In the genomic region with DNA sequence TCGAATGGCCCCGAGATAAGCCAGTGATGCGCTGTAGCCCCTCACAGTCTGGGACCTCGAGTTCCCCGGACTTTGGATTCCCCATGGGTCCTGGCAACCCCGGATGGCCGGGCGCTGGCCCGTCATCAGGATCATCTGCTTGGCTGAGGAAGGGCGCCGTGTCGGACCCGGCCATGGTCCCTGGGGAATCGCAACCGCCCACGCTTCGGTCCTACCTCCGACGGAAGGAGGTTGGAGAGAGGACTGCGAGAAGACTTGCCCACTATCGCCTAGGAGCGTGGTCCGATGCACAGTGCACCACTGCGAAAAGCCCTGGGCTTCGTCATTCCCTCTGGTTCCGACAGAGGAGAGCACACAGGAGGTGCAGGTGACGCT, we compare ENCODE assay signal across 8 mouse cellular contexts. TPM values are rescaled to one million over a fixed set of nuclear protein-coding genes. Genes with fewer than 3 reads are reported as not detected.
DNase-seq lines count a peak whose midpoint lies in the region; ATAC-seq lines count a peak whose summit lies in the region.

No protein-coding gene starts in this region.

- H3K4me3 ChIP-seq in heart, embryonic 10.5 days = peak overlapping the region; percentile 88
- peak overlapping the region; percentile 85 for H3K4me3 ChIP-seq in embryonic facial prominence, embryonic 14.5 days (ENCODE audit: low read depth, low read length)
- H3K4me3 ChIP-seq in intestine, embryonic 14.5 days (ENCODE audit: low read depth, low read length) = peak overlapping the region; percentile 97
- H3K4me3 ChIP-seq in midbrain, embryonic 12.5 days = peak overlapping the region; percentile 78

- WGBS in heart, embryonic 10.5 days = 1% methylated on average over 27 of the region's 27 CpGs
- WGBS in embryonic facial prominence, embryonic 14.5 days = under 1% methylated on average over 24 of the region's 27 CpGs
- 2% methylated on average over 27 of the region's 27 CpGs for WGBS in intestine, embryonic 14.5 days
- WGBS in midbrain, embryonic 12.5 days = 1% methylated on average over 27 of the region's 27 CpGs

- no peaks in the 10 kb centered on the region for H3K27me3 ChIP-seq in heart, embryonic 10.5 days (ENCODE audit: insufficient read depth, poor library complexity, severe bottlenecking)
- H3K27me3 ChIP-seq in embryonic facial prominence, embryonic 14.5 days (replicated peaks; ENCODE audit: control insufficient read depth, insufficient read depth, low read length) = no peaks in the 10 kb centered on the region
- H3K27me3 ChIP-seq in intestine, embryonic 14.5 days (replicated peaks; ENCODE audit: control insufficient read depth, insufficient read depth, low read length) = no peaks in the 10 kb centered on the region
- H3K27me3 ChIP-seq in midbrain, embryonic 12.5 days = no peaks in the 10 kb centered on the region

- ATAC-seq in CD4-positive, CD25-positive, alpha-beta regulatory T cell, adult 4 months = peak; percentile 4
- peak; percentile 54; the same call in 1 of the 2 replicates for ATAC-seq in embryonic facial prominence, embryonic 14.5 days (ENCODE audit: low read depth)
- peak; percentile 76 for ATAC-seq in intestine, embryonic 14.5 days (replicated peaks; ENCODE audit: low FRiP score, low TSS enrichment, low read depth)
- peak; percentile 71 for ATAC-seq in midbrain, embryonic 12.5 days (ENCODE audit: low FRiP score, low read depth)

- peak overlapping the region; percentile 94 for H3K4me2 ChIP-seq in embryonic facial prominence, embryonic 14.5 days (ENCODE audit: low read depth, low read length)
- H3K4me2 ChIP-seq in intestine, embryonic 14.5 days (ENCODE audit: low read length) = peak overlapping the region; percentile 99
- peak overlapping the region; percentile 91 for H3K4me2 ChIP-seq in midbrain, embryonic 12.5 days (replicated peaks)

- H3K9me3 ChIP-seq in heart, embryonic 10.5 days = no peaks in the 10 kb centered on the region
- H3K9me3 ChIP-seq in embryonic facial prominence, embryonic 14.5 days (ENCODE audit: control insufficient read depth, low read length) = no peaks in the 10 kb centered on the region
- no peaks in the 10 kb centered on the region for H3K9me3 ChIP-seq in intestine, embryonic 14.5 days (ENCODE audit: control insufficient read depth, low read length)
- H3K9me3 ChIP-seq in midbrain, embryonic 12.5 days = no peaks in the 10 kb centered on the region

- peak overlapping the region; percentile 84 for H3K9ac ChIP-seq in embryonic facial prominence, embryonic 14.5 days (ENCODE audit: low read depth, low read length)
- H3K9ac ChIP-seq in intestine, embryonic 14.5 days (ENCODE audit: low read length) = peak overlapping the region; percentile 80
- peak overlapping the region; percentile 77 for H3K9ac ChIP-seq in midbrain, embryonic 12.5 days (replicated peaks)

- peaks cover 30% of the 10 kb centered on the region for H3K36me3 ChIP-seq in heart, embryonic 10.5 days
- H3K36me3 ChIP-seq in embryonic facial prominence, embryonic 14.5 days (ENCODE audit: control insufficient read depth, insufficient read depth, low read length) = peaks cover 15% of the 10 kb centered on the region
- H3K36me3 ChIP-seq in intestine, embryonic 14.5 days (ENCODE audit: control insufficient read depth, insufficient read depth, low read length) = peaks cover 26% of the 10 kb centered on the region
- H3K36me3 ChIP-seq in midbrain, embryonic 12.5 days = peaks cover 29% of the 10 kb centered on the region

- H3K4me1 ChIP-seq in heart, embryonic 10.5 days = peaks cover 19% of the 10 kb centered on the region
- peaks cover 6% of the 10 kb centered on the region; the same call in 1 of the 2 replicates for H3K4me1 ChIP-seq in embryonic facial prominence, embryonic 14.5 days (ENCODE audit: control insufficient read depth, insufficient read depth, low read length)
- peaks cover 6% of the 10 kb centered on the region for H3K4me1 ChIP-seq in intestine, embryonic 14.5 days (replicated peaks; ENCODE audit: control insufficient read depth, insufficient read depth, low read length)
- peaks cover 19% of the 10 kb centered on the region for H3K4me1 ChIP-seq in midbrain, embryonic 12.5 days

- DNase-seq in heart, embryonic 10.5 days (ENCODE audit: low spot score) = no peak
- DNase-seq in heart, adult 11 months = no peak
- no peak for DNase-seq in embryonic facial prominence, embryonic 14.5 days (ENCODE audit: low spot score)
- no peak for DNase-seq in intestine, embryonic 14.5 days (ENCODE audit: low spot score)
- no peak for DNase-seq in embryo, embryonic 10.5 days (ENCODE audit: low spot score)
- DNase-seq in embryo, embryonic 11 days = no peak

- peak overlapping the region; percentile 84 for H3K27ac ChIP-seq in heart, embryonic 10.5 days
- H3K27ac ChIP-seq in embryonic facial prominence, embryonic 14.5 days (replicated peaks; ENCODE audit: low read depth, low read length) = no peak overlapping the region; the same call in 1 of the 2 replicates
- H3K27ac ChIP-seq in intestine, embryonic 14.5 days (ENCODE audit: low read depth) = no peak overlapping the region; the same call in 1 of the 2 replicates
- no peak overlapping the region for H3K27ac ChIP-seq in midbrain, embryonic 12.5 days (replicated peaks)

RNA-seq across cellular contexts. Expression of gene Spns1, which starts 0.4 kb away (rescaled TPM):
- 58.2 and 58.9 TPM in 2 replicates for polyA plus RNA-seq in heart, embryonic 10.5 days (2016; fragmentation: Nextera tagmentation; extraction: Ambion mirVana)
- polyA plus RNA-seq in CD4-positive, CD25-positive, alpha-beta regulatory T cell, adult 4 months (2017; shearing (Covaris generic)) = 10 to 100 TPM; 42.8 to 86.8 TPM
- polyA plus RNA-seq in embryonic facial prominence, embryonic 14.5 days (2014; fragmentation: Nextera tagmentation; extraction: Ambion mirVana) = 40.4 and 43.8 TPM in 2 replicates
- polyA plus RNA-seq in intestine, embryonic 14.5 days (2014; fragmentation: Nextera tagmentation; extraction: Ambion mirVana) = 44.4 and 45.9 TPM in 2 replicates
- 64.3 and 66.9 TPM in 2 replicates for polyA plus RNA-seq in midbrain, embryonic 12.5 days (2016; fragmentation: Nextera tagmentation; extraction: Ambion mirVana)

RNA-seq across cellular contexts. Expression of gene Lat, which starts 7.5 kb away (rescaled TPM):
- 4.3 and 6.3 TPM in 2 replicates for polyA plus RNA-seq in heart, embryonic 10.5 days (2016; fragmentation: Nextera tagmentation; extraction: Ambion mirVana)
- polyA plus RNA-seq in CD4-positive, CD25-positive, alpha-beta regulatory T cell, adult 4 months (2017; shearing (Covaris generic)) = 1,000 to 10,000 TPM in 1 of 2 experiments, 100 to 1,000 TPM in 1; 947 to 1,259 TPM
- polyA plus RNA-seq in embryonic facial prominence, embryonic 14.5 days (2014; fragmentation: Nextera tagmentation; extraction: Ambion mirVana) = 2.3 TPM in 2 replicates
- polyA plus RNA-seq in intestine, embryonic 14.5 days (2014; fragmentation: Nextera tagmentation; extraction: Ambion mirVana) = 1.1 and 1.9 TPM in 2 replicates
- 1.4 and 2.6 TPM in 2 replicates for polyA plus RNA-seq in midbrain, embryonic 12.5 days (2016; fragmentation: Nextera tagmentation; extraction: Ambion mirVana)

RNA-seq across cellular contexts. Expression of gene Nfatc2ip, which starts 19.6 kb away (rescaled TPM):
- polyA plus RNA-seq in heart, embryonic 10.5 days (2016; fragmentation: Nextera tagmentation; extraction: Ambion mirVana) = 1.5 and 1.6 TPM in 2 replicates
- 1 to 10 TPM; 2.6 to 2.8 TPM for polyA plus RNA-seq in CD4-positive, CD25-positive, alpha-beta regulatory T cell, adult 4 months (2017; shearing (Covaris generic))
- 2.5 and 2.6 TPM in 2 replicates for polyA plus RNA-seq in embryonic facial prominence, embryonic 14.5 days (2014; fragmentation: Nextera tagmentation; extraction: Ambion mirVana)
- 2.3 and 2.6 TPM in 2 replicates for polyA plus RNA-seq in intestine, embryonic 14.5 days (2014; fragmentation: Nextera tagmentation; extraction: Ambion mirVana)
- 3.4 and 4.3 TPM in 2 replicates for polyA plus RNA-seq in midbrain, embryonic 12.5 days (2016; fragmentation: Nextera tagmentation; extraction: Ambion mirVana)

RNA-seq across cellular contexts. Expression of gene Cd19, which starts 37.8 kb away (rescaled TPM):
- polyA plus RNA-seq in heart, embryonic 10.5 days (2016; fragmentation: Nextera tagmentation; extraction: Ambion mirVana) = not detected in 2 replicates
- 10 to 100 TPM in 1 of 2 experiments, not detected in 1; 16.9 TPM for polyA plus RNA-seq in CD4-positive, CD25-positive, alpha-beta regulatory T cell, adult 4 months (2017; shearing (Covaris generic))
- 0.19 and 0.28 TPM in 2 replicates for polyA plus RNA-seq in embryonic facial prominence, embryonic 14.5 days (2014; fragmentation: Nextera tagmentation; extraction: Ambion mirVana)
- not detected in 2 replicates for polyA plus RNA-seq in intestine, embryonic 14.5 days (2014; fragmentation: Nextera tagmentation; extraction: Ambion mirVana)
- not detected in 2 replicates for polyA plus RNA-seq in midbrain, embryonic 12.5 days (2016; fragmentation: Nextera tagmentation; extraction: Ambion mirVana)

RNA-seq across cellular contexts. Expression of gene Rabep2, which starts 51.7 kb away (rescaled TPM):
- polyA plus RNA-seq in heart, embryonic 10.5 days (2016; fragmentation: Nextera tagmentation; extraction: Ambion mirVana) = 25.5 and 25.8 TPM in 2 replicates
- 10 to 100 TPM; 31.9 to 68.2 TPM for polyA plus RNA-seq in CD4-positive, CD25-positive, alpha-beta regulatory T cell, adult 4 months (2017; shearing (Covaris generic))
- 26.4 and 28.9 TPM in 2 replicates for polyA plus RNA-seq in embryonic facial prominence, embryonic 14.5 days (2014; fragmentation: Nextera tagmentation; extraction: Ambion mirVana)
- polyA plus RNA-seq in intestine, embryonic 14.5 days (2014; fragmentation: Nextera tagmentation; extraction: Ambion mirVana) = 24.6 and 27.6 TPM in 2 replicates
- polyA plus RNA-seq in midbrain, embryonic 12.5 days (2016; fragmentation: Nextera tagmentation; extraction: Ambion mirVana) = 25.1 and 26.0 TPM in 2 replicates

Comparison
In these comparisons a context has a peak if more than half of its experiments do, and no peak if none do; other contexts are left out.
1. ATAC-seq: peak in every context shown above with its lines; median percentile 76 in intestine, embryonic 14.5 days; 71 in midbrain, embryonic 12.5 days; 54 in embryonic facial prominence, embryonic 14.5 days; 4 in CD4-positive, CD25-positive, alpha-beta regulatory T cell, adult 4 months.
2. RNA of gene Lat, which starts 7.5 kb away (polyA plus RNA-seq): 947 to 1,259 TPM in CD4-positive, CD25-positive, alpha-beta regulatory T cell, adult 4 months; 4.3 to 6.3 TPM in heart, embryonic 10.5 days, 2.3 TPM in embryonic facial prominence, embryonic 14.5 days, 1.4 to 2.6 TPM in midbrain, embryonic 12.5 days and 1.1 to 1.9 TPM in intestine, embryonic 14.5 days; every median in the first group is over 100 times any median in the second.
3. Peak in every context shown above with its lines, with median percentiles within 50 percentile points of each other: H3K4me3 ChIP-seq, H3K4me2 ChIP-seq and H3K9ac ChIP-seq.